Mouse (Mus musculus) erythroblast, embryonic 14.5 days (primary cell): ENCODE results near the gene Prss27.

ENCODE experiments used
- GATA1 ChIP-seq: IDR thresholded peaks from 2 replicates; pipeline ENCODE4 v1.6.1; 2012; ENCODE audit warnings: low read length, inconsistent platforms, mixed read lengths
- TAL1 ChIP-seq: IDR thresholded peaks from 3 replicates; pipeline ENCODE4 v1.6.1; 2012; ENCODE audit warnings: low read length, inconsistent platforms, mixed read lengths

GRCm38 (mm10) chr17:24008105-24008504, 29.8 kb upstream of the Prss27 start:
- TF ChIP-seq GATA1 (no peak), TAL1 (no peak)
